Mouse (Mus musculus) skeletal muscle tissue, postnatal 0 days (tissue): ENCODE data around the gene Olfr624. TPM values are rescaled to one million over a fixed set of nuclear protein-coding genes. Genes with fewer than 3 reads are reported as not detected.

Source experiments
- polyA plus RNA-seq: library from polyadenylated mRNA; unstranded; fragments of >200 nt; fragmentation: Nextera tagmentation; extraction: Ambion mirVana; gene quantifications from 2 replicates; pipeline ENCODE4 v1.2.1, GENCODE M21; 2015

Gene Olfr624
- polyA plus RNA-seq = 0.03 and 0.06 TPM in 2 replicates

GRCm38 (mm10) chr7:103671091-103671490 is at the start of gene Olfr624:
TSS of gene Olfr624 (minus strand) at chr7:103671191.

GRCm38 (mm10) chr7:103714371-103714770 is 43.4 kb upstream of the Olfr624 start, which contains the start of gene Olfr243:
TSS of gene Olfr243 (plus strand) at chr7:103714671.

GRCm38 (mm10) chr7:103682420-103682819 is 11.4 kb upstream of the Olfr624 start, which contains the start of gene Olfr625-ps1:
TSS of gene Olfr625-ps1 (plus strand) at chr7:103682720.

GRCm38 (mm10) chr7:103663598-103663997 is 7.4 kb downstream of the Olfr624 start, which contains the start of gene Olfr623:
TSS of gene Olfr623 (minus strand) at chr7:103663698.

GRCm38 (mm10) chr7:103642602-103643001 is 28.4 kb downstream of the Olfr624 start, which contains the start of gene Olfr622:
TSS of gene Olfr622 (minus strand) at chr7:103642702.

Other genes starting within 250 kb of the Olfr624 start
- gene Olfr605, start 225.8 kb downstream of the Olfr624 start, polyA plus RNA-seq = not detected in 2 replicates
- gene Olfr606, start 222.1 kb downstream of the Olfr624 start, polyA plus RNA-seq = not detected in 2 replicates
- gene Olfr607, start 207.0 kb downstream of the Olfr624 start, polyA plus RNA-seq = not detected in 2 replicates
- not detected in 2 replicates for gene Olfr608, start 201.3 kb downstream of the Olfr624 start, polyA plus RNA-seq
- not detected in 2 replicates for gene Olfr609, start 173.1 kb downstream of the Olfr624 start, polyA plus RNA-seq
- gene Olfr610, start 159.1 kb downstream of the Olfr624 start, polyA plus RNA-seq = not detected in 2 replicates
- gene Olfr611, start 150.3 kb downstream of the Olfr624 start, polyA plus RNA-seq = not detected in 2 replicates
- gene Olfr612, start 128.5 kb downstream of the Olfr624 start, polyA plus RNA-seq = not detected in 2 replicates
- not detected in 2 replicates for gene Olfr613, start 123.1 kb downstream of the Olfr624 start, polyA plus RNA-seq
- not detected in 2 replicates for gene Olfr615, start 115.1 kb downstream of the Olfr624 start, polyA plus RNA-seq
- not detected in 2 replicates for gene Olfr616, start 102.0 kb downstream of the Olfr624 start, polyA plus RNA-seq
- gene Olfr617, start 98.1 kb downstream of the Olfr624 start, polyA plus RNA-seq = not detected in 2 replicates
- gene Olfr618, start 81.1 kb downstream of the Olfr624 start, polyA plus RNA-seq = not detected in 2 replicates
- not detected in 2 replicates for gene Olfr619, start 70.6 kb downstream of the Olfr624 start, polyA plus RNA-seq
- not detected in 2 replicates for gene Olfr620, start 58.7 kb downstream of the Olfr624 start, polyA plus RNA-seq
- gene Olfr622, start 28.5 kb downstream of the Olfr624 start, polyA plus RNA-seq = not detected in 2 replicates
- not detected in 2 replicates for gene Olfr623, start 7.5 kb downstream of the Olfr624 start, polyA plus RNA-seq
- gene Olfr625-ps1, start 11.5 kb upstream of the Olfr624 start, polyA plus RNA-seq = not detected in 2 replicates
- not detected in 2 replicates for gene Olfr243, start 43.5 kb upstream of the Olfr624 start, polyA plus RNA-seq
- not detected in 2 replicates for gene Olfr628, start 59.2 kb upstream of the Olfr624 start, polyA plus RNA-seq
- not detected in 2 replicates for gene Olfr629, start 73.8 kb upstream of the Olfr624 start, polyA plus RNA-seq
- not detected in 2 replicates for gene Olfr630, start 86.1 kb upstream of the Olfr624 start, polyA plus RNA-seq
- gene Olfr69, start 100.4 kb upstream of the Olfr624 start, polyA plus RNA-seq = not detected in 2 replicates
- not detected in 2 replicates for gene Olfr68, start 108.5 kb upstream of the Olfr624 start, polyA plus RNA-seq
- not detected in 2 replicates for gene Olfr67, start 120.6 kb upstream of the Olfr624 start, polyA plus RNA-seq
- gene Hbb-bt, start 142.8 kb upstream of the Olfr624 start, polyA plus RNA-seq = 421 and 497 TPM in 2 replicates
- 1,956 and 2,204 TPM in 2 replicates for gene Hbb-bs, start 156.9 kb upstream of the Olfr624 start, polyA plus RNA-seq
- gene Hbb-bh2, start 169.3 kb upstream of the Olfr624 start, polyA plus RNA-seq = not detected in 2 replicates
- not detected in 2 replicates for gene Hbb-bh1, start 172.0 kb upstream of the Olfr624 start, polyA plus RNA-seq
- gene Hbb-y, start 182.0 kb upstream of the Olfr624 start, polyA plus RNA-seq = not detected in 2 replicates
- gene Olfr66, start 215.1 kb upstream of the Olfr624 start, polyA plus RNA-seq = not detected in 2 replicates
- gene Olfr64, start 223.3 kb upstream of the Olfr624 start, polyA plus RNA-seq = not detected in 2 replicates
- gene Olfr65, start 232.3 kb upstream of the Olfr624 start, polyA plus RNA-seq = not detected in 2 replicates